Mouse (Mus musculus) megakaryocyte-erythroid progenitor cell, adult 5-6 weeks (primary cell): Measurements from ENCODE around the gene U2af1l4. TPM values are rescaled to one million over a fixed set of nuclear protein-coding genes. Genes with fewer than 3 reads are reported as not detected.

Experiments
- ATAC-seq: replicated peaks from 2 replicates; pipeline ENCODE4 v1.8.0; 2016; ENCODE audit warnings: mild to moderate bottlenecking, inconsistent platforms; ENCODE audit not compliant: severe bottlenecking, poor library complexity, low FRiP score, low TSS enrichment
- total RNA-seq, 2 experiments: library from RNA; stranded (forward) in 1 of 2; stranded (reverse) in 1 of 2; fragments of 200-1000, 215-1000 nt in 1 of 2; fragments of >200 nt in 1 of 2; fragmentation: Nextera tagmentation in 1 of 2; gene quantifications; 2 replicates each; pipeline ENCODE4 v1.2.3; 2014 to 2017

Gene U2af1l4
- total RNA-seq, 2 experiments from 2014 or later = 29.4 to 79.6 TPM

GRCm38 (mm10) chr7:30581547-30581946, 18.4 kb downstream of the U2af1l4 start:
- ATAC-seq = no peak

- ATAC-seq = no peak
Observed at GRCm38 (mm10) chr7:30584339-30584738, 21.2 kb downstream of the U2af1l4 start.

- no peak for ATAC-seq
Observed at GRCm38 (mm10) chr7:30585170-30585569, 22.1 kb downstream of the U2af1l4 start.

GRCm38 (mm10) chr7:30586455-30587020, 23.4 kb downstream of the U2af1l4 start:
- ATAC-seq = no peak

GRCm38 (mm10) chr7:30587842-30588667, 25.0 kb downstream of the U2af1l4 start:
- no peak for ATAC-seq

- peak; percentile 85 for ATAC-seq
Observed at GRCm38 (mm10) chr7:30588676-30589434, 25.8 kb downstream of the U2af1l4 start, which contains the start of gene Kmt2b. Gene Kmt2b (minus strand): TSS chr7:30588726.

- ATAC-seq = peak; percentile 34; the same call in 1 of the 2 replicates
Observed at GRCm38 (mm10) chr7:30589435-30590301, 26.6 kb downstream of the U2af1l4 start.

- ATAC-seq = no peak
Observed at GRCm38 (mm10) chr7:30590927-30591604, 28.0 kb downstream of the U2af1l4 start.

GRCm38 (mm10) chr7:30591605-30591951, 28.5 kb downstream of the U2af1l4 start:
- ATAC-seq = no peak

GRCm38 (mm10) chr7:30592772-30593423, 29.8 kb downstream of the U2af1l4 start:
- ATAC-seq = no peak

- no peak for ATAC-seq
Observed at GRCm38 (mm10) chr7:30593579-30594509, 30.7 kb downstream of the U2af1l4 start.

- ATAC-seq = no peak
Observed at GRCm38 (mm10) chr7:30594510-30595024, 31.5 kb downstream of the U2af1l4 start.

- ATAC-seq = no peak
Observed at GRCm38 (mm10) chr7:30596093-30596492, 33.0 kb downstream of the U2af1l4 start.

- no peak for ATAC-seq
Observed at GRCm38 (mm10) chr7:30596811-30597210, 33.7 kb downstream of the U2af1l4 start.

GRCm38 (mm10) chr7:30598786-30599185, 35.7 kb downstream of the U2af1l4 start, which contains the start of gene Zbtb32:
Gene Zbtb32 (minus strand): TSS chr7:30598909.
- no peak for ATAC-seq

GRCm38 (mm10) chr7:30599933-30600353, 36.8 kb downstream of the U2af1l4 start:
- ATAC-seq = peak; percentile 99

GRCm38 (mm10) chr7:30600651-30601050, 37.5 kb downstream of the U2af1l4 start:
- ATAC-seq = no peak
